Mouse (Mus musculus) spleen, adult 2 months (tissue): ENCODE data around the gene Ube2t. TPM values are rescaled to one million over a fixed set of nuclear protein-coding genes. Genes with fewer than 3 reads are reported as not detected.

Source experiments
- DNase-seq, 2 experiments: peaks; one replicate each; pipeline versions ENCODE4 v3.0.0 to v3.0.0-alpha.2; 2012 to 2021; ENCODE audit warnings: low spot score in 2 of 2, low read depth in 1 of 2
- H3K27ac ChIP-seq: fragments of 200-500 bp; 2 replicates; pipeline ENCODE4 v1.5.1; 2012; ENCODE audit warnings: low read length, inconsistent platforms; ENCODE audit not compliant: insufficient read depth
- H3K27me3 ChIP-seq: fragments of 200-500 bp; 2 replicates; pipeline ENCODE4 v1.6.1; 2012; ENCODE audit warnings: mild to moderate bottlenecking, moderate library complexity, low read length, inconsistent platforms; ENCODE audit not compliant: control insufficient read depth, insufficient read depth
- H3K36me3 ChIP-seq: fragments of 200-500 bp; 2 replicates; pipeline ENCODE4 v1.6.1; 2012; ENCODE audit warnings: mild to moderate bottlenecking, low read length, inconsistent platforms; ENCODE audit not compliant: control insufficient read depth, insufficient read depth
- H3K4me1 ChIP-seq: fragments of 200-500 bp; 2 replicates; pipeline ENCODE4 v1.6.1; 2011; ENCODE audit warnings: inconsistent platforms; ENCODE audit not compliant: control insufficient read depth, insufficient read depth, insufficient read length
- H3K4me3 ChIP-seq: fragments of 200-500 bp; 2 replicates; pipeline ENCODE4 v1.5.1; 2011; ENCODE audit warnings: mild to moderate bottlenecking, inconsistent platforms; ENCODE audit not compliant: insufficient read depth, insufficient read length; ENCODE audit errors: extremely low read depth
- CTCF ChIP-seq: fragments of 200-500 bp; IDR thresholded peaks from 2 replicates; pipeline ENCODE4 v1.5.1; 2011; ENCODE audit warnings: mild to moderate bottlenecking, inconsistent platforms; ENCODE audit not compliant: insufficient read depth, insufficient read length, insufficient replicate concordance; ENCODE audit errors: extremely low read depth
- POLR2A ChIP-seq: fragments of 200-500 bp; IDR thresholded peaks from 2 replicates; pipeline ENCODE4 v1.6.1; 2011; ENCODE audit warnings: low read depth, low read length, inconsistent platforms
- WGBS: fragments of 180-500 bp; shearing (Covaris S2); methylation state at CpG from one replicate; pipeline ENCODE4 v1.1.7; 2018; 5-methylcytosine and 5-hydroxymethylcytosine counted together
- polyA plus RNA-seq: library from polyadenylated mRNA; depleted of rRNA; stranded (reverse); fragments of >200 nt; gene quantifications from 2 replicates; pipeline ENCODE4 v1.2.3, GENCODE M21; 2012; rRNA removed

Gene Ube2t
- polyA plus RNA-seq, 1 experiment: 3.8 TPM

DNA sequence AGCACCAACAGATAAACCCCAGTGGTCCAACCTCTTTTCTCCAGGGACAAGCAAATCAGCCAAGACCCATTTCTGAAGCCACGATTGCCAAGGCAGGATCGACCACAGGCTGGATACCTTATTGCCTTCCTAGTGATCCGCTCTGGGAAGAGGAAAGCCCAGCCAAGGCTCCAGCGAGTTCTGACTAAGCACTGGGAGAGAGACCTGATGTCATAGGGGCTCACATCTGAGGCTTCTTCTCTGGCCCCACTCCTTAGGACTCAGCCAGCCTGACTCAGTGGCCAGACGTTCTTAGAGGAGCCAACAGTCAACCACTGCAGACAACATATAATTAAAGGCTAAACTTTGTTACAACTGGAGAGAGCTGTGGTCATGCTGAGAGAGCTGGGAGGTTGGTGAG, 59.6 kb downstream of the Ube2t start:
- H3K4me1 ChIP-seq: peaks cover 12% of the 10 kb centered on the region; the same call in 1 of the 2 replicates
- no peak overlapping the region for H3K4me3 ChIP-seq
- no peak for TF ChIP-seq POLR2A
- no peak for TF ChIP-seq CTCF
- no peak for DNase-seq
- WGBS: 73% methylated on average over 5 of the region's 5 CpGs
- no peaks in the 10 kb centered on the region for H3K36me3 ChIP-seq
- no peaks in the 10 kb centered on the region; the same call in 1 of the 2 replicates for H3K27me3 ChIP-seq
- no peak overlapping the region for H3K27ac ChIP-seq

DNA sequence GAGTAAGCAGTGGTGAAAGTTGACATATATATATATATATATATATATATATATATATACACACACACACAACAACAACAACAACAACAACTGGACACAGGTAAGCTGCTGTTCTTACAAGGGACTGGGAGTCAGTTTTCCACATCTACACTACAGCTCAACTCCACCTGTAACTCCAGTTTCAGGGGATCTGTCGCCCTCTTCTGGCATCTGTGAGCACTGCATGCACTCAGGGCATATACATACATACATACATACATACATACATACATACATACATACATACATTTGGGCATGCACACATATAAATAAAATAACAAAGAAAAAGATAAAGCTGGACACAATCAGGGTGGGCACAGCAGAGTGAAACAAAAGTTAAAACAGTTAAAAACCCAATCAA, 61.2 kb downstream of the Ube2t start:
- no peak for TF ChIP-seq CTCF
- no peak for TF ChIP-seq POLR2A
- Histone ChIP-seq H3K4me1 (peaks cover 12% of the 10 kb centered on the region; the same call in 1 of the 2 replicates), H3K27ac (no peak overlapping the region), H3K4me3 (no peak overlapping the region), H3K27me3 (no peaks in the 10 kb centered on the region; the same call in 1 of the 2 replicates), H3K36me3 (no peaks in the 10 kb centered on the region)
- 81% methylated on average over 1 of the region's 1 CpGs for WGBS
- no peak for DNase-seq

Other genes with a start within 250 kb of the Ube2t start
- 6.1 and 6.5 TPM in 2 replicates for gene Ppp1r12b, start 6.6 kb upstream of the Ube2t start, polyA plus RNA-seq
- gene Lgr6, start 142.7 kb downstream of the Ube2t start, polyA plus RNA-seq: 0.21 and 0.47 TPM in 2 replicates
- gene Ptpn7, start 170.1 kb downstream of the Ube2t start, polyA plus RNA-seq: 33.4 and 39.4 TPM in 2 replicates
- gene Arl8a, start 184.3 kb downstream of the Ube2t start, polyA plus RNA-seq: 39.9 and 50.9 TPM in 2 replicates
- 0.16 and 0.20 TPM in 2 replicates for gene Gpr37l1, start 205.1 kb downstream of the Ube2t start, polyA plus RNA-seq